Mouse (Mus musculus) heart, adult 2 months (tissue): ENCODE results near the gene Igf2bp3.

Source experiments
- CTCF ChIP-seq: fragments of 200-600 bp; IDR thresholded peaks from 2 replicates; pipeline ENCODE4 v1.8.1; 2022; ENCODE audit warnings: antibody characterized with exemption, mild to moderate bottlenecking, moderate library complexity
- EP300 ChIP-seq: fragments of 200-500 bp; IDR thresholded peaks from 2 replicates; pipeline ENCODE4 v1.6.1; 2011; ENCODE audit warnings: low read depth, low read length, control low read depth; ENCODE audit not compliant: insufficient read depth
- POLR2A ChIP-seq: fragments of 200-500 bp; IDR thresholded peaks from 2 replicates; pipeline ENCODE4 v1.6.1; 2011; ENCODE audit warnings: mild to moderate bottlenecking, low read depth, low read length, control low read depth; ENCODE audit not compliant: insufficient read depth

GRCm38 (mm10) chr6:49068361-49068760 is 146.4 kb downstream of the Igf2bp3 start:
- TF ChIP-seq EP300 = no peak
- no peak for TF ChIP-seq CTCF
- no peak for TF ChIP-seq POLR2A
